Mouse (Mus musculus): ENCODE results near the gene Chadl.

- TF ChIP-seq CTCF (IDR thresholded peaks at IDR 0.05; ENCODE audit: borderline replicate concordance, insufficient read depth, low read length) (no peak), POLR2A (IDR thresholded peaks at IDR 0.05; ENCODE audit: low read depth, low read length) (no peak)
Measured at GRCm38 (mm10) chr15:81702306-81703093, 5.4 kb upstream of the Chadl start.

Measured in embryonic fibroblast, embryonic 13.5 days (primary cell).